Mouse (Mus musculus) cerebral cortex, adult 2 months (tissue): ENCODE measurements around the gene Spint1.

Experiments
- WGBS: fragments of 180-500 bp; shearing (Covaris S2); methylation state at CpG from one replicate; pipeline ENCODE4 v1.1.7; 2018; 5-methylcytosine and 5-hydroxymethylcytosine counted together

Spint1 gene

DNA sequence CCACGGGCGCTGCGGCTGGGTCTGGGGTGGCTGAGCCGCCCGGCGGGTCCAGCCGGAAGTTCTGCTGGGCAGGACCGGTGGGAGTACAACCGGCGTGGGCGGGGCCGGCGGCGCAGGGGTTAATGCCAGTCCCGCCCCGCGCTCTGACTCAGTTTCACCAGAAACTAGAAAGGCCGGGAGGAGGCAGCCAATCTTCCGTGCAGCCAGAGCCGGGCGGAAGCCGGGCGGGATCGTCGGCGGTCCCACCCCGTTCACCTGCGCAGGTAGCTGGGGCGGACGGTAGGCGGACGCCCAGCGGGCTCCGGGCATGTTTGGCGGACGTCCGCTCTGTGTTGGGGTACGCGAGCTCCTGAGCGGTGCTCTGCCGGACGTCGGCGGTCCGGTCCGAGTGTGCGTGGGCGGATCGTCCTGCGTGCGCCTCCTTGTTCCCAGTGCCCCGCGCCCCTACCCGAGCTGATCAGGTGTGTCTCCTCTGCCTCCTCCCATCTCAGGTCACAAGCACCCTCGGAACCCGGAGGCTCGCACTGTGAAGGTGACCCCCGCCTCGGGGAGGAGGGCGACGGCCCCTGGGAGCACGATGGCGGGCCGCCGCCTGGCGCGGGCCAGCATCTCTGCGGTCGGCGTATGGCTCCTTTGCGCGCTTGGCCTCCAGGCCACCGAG, at the start of gene Spint1:
Gene Spint1 (plus strand): TSS at position 153 of the 661 bp plus-strand sequence.
- 2% methylated on average over 73 of the region's 73 CpGs for WGBS

DNA sequence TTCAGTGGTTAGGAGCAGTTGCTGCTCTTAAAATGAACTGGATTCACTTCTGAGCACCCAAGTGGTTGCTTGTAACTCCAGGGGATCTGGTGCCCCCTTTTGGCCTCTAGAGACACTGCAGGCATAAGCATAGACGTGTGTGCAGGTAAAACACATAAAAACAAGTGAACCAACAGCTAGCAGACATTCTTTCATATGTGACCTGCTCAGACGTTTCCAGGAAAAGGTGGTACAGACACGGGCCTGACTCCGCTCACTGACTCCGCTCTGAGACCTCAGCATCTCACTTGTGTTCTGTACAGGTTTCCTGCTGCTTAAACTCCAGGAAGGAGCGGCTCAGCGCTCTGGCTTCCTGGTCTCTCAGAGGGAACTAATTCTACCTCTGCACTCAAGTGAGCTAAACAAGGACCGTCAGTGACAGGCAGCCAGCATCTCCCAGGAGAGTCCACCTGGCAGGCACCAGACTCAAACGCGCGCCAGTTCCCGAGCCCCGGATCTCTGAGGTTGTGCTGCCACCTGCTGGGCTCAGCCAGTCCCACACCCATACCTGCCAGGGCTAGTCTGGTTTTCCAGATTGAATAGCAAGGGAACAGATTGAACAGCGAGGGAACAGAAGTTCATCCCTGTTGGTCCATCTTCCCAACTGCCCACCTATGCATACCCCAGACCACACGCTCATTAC, 48.0 kb upstream of the Spint1 start:
- WGBS, result 5% methylated on average over 15 of the region's 15 CpGs

DNA sequence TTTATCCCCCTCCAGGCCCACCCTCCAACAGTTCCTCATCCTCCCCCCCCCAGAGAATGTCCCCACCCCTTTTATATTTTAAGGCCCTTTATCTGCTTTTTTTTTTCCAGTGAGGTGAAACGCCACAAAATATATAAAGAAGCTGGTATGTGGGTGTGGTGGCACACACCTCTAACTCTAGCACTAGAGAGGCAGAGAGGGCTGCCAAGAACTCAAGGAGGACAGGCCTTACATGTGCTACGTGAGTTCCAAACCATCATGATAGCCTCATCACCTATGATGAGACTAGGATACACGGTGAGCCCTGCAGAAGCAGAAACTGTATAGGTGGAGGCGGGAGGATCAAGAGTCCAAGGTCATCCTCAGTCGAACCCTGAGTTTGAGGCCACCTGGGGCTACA, 46.2 kb upstream of the Spint1 start:
- 80% methylated on average over 5 of the region's 5 CpGs for WGBS

DNA sequence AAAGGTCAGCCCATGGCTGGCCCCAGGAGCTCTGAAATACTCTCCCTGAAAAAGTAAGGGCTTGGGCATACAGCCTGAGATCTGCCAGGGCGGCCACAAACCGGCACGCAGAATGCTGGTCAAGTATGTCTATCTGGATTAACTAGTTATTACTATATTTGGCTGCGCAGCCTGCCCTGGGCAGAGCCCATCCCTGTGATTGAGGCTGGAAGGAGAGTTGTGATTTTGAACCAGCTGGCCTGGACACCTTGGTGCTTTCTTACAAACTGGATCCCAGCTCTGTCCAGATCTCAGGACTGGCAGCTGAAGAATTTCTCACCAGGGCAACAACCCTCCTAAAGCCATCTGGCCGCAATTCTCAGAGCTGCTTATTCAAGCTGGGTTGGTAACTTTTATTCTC, 43.0 kb upstream of the Spint1 start:
- 70% methylated on average over 5 of the region's 5 CpGs for WGBS

DNA sequence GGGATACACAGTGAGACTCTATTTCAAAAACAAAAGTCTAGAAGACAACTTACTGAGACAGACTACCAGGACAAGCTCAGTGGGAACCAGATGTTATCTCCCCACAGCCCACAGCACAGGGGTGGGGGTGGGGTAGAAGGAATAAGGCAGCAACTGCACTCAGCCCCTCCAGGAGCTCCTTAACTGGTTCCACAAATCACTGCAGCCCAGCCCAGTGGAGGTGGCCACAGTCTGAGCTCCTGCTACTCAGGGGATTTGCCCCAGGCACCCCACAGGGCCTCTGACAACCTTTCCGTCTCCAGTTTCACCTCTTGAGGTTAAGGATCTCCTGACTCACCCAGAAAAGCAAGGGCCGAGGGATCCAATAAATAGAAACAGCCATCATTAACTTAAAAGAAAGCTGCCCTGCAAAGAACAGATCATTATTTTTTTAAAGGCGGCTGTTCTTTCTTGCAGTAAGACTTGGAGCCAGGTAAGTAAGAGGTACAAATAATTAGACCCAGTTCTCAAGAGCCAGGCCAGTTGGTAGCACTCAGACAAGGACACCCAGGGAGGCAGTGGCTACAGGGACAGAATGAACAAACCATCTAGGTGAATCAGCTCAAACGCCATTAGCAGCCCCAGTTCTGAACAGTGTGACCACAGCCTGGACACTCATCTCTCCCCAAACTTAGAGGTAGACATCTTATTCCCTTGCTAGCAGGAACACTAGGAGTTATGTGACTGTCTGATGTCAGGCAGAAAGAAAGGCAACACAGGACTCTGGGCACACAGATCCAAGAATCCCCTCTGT, 40.6 kb upstream of the Spint1 start:
- 83% methylated on average over 4 of the region's 4 CpGs for WGBS

DNA sequence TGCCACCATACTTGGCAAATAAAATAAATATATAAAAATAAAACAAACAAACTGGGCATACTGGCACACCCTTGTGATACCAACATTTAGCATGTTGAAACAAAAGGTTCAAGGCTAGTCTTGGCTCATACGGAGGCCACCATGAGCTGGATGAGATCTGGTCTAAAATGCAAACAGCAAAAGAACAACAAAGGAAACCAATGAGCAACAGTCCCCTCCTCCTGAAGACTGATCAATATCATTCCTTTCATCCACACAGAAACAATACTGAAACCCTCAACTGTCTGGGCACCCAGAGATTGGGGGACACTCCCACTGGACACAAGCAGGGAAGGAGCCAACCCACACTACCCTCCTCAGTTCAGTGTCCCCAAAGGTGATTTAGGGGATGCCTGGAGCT, 39.7 kb upstream of the Spint1 start:
- WGBS, result 84% methylated on average over 1 of the region's 1 CpGs

DNA sequence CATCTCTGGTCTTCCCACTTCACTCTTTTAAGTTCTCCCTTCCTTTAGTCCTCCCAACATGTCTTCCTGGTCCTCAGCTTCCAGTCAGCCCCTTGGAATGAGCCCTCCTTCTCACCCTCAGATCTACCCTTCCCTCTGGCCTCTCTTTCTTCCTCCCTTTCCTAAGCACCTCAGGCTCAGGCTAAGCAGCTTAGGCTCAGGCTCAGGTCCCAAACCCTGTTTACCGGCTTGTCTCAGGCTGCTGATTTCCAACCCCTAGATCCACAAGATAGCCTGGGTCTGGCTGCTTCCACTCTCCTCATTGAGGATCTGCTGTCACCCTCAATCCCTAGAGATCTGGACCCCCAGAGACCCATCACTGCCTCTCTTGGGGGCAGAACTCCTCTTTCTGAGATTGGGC, 39.1 kb upstream of the Spint1 start:
- WGBS, result 45% methylated on average over 1 of the region's 1 CpGs

DNA sequence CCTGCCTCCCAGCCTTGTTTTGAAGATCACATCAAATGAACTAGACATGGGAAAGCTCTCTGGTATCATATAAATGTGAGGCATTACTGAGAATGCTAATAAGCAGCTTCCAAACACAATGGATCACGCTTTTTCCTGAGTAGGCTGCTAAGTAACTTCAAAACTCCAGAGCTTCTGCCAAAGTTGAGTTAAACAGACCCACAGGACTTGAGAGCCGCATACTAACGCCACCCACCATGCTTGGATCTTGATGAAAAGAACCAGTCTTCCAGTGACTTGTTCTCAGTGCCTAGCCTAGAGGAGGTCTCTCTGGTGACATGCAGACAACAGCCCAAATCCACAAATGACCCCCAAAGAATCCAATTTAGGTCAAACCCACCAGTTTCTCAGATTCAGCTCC, 38.2 kb upstream of the Spint1 start:
- WGBS, result 23% methylated on average over 3 of the region's 3 CpGs

DNA sequence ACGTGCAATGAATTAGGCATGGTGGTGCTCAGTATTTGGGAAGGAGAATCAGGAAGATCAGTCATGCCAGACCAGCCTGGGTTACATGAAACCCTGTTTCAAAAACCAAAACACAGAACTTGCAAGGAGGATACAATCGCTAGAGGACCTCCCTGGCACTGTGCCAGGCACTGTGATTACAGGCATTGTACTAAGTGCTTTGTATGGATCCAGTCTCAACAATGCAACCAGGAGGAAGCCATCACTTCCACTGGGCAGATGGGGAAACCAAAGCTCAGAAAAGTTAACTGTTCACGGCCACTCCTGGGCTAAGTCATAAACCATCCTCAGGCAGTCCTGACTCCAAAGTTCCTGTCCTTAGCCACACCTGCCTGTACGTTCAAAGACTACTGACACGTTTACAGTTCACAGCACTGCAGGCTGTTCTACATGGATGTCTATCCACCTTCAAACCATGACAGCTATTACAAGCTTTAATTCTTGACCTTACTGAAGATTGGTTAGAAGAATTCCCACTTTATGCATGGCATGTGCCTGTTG, 34.2 kb upstream of the Spint1 start:
- WGBS, result 56% methylated on average over 5 of the region's 5 CpGs

DNA sequence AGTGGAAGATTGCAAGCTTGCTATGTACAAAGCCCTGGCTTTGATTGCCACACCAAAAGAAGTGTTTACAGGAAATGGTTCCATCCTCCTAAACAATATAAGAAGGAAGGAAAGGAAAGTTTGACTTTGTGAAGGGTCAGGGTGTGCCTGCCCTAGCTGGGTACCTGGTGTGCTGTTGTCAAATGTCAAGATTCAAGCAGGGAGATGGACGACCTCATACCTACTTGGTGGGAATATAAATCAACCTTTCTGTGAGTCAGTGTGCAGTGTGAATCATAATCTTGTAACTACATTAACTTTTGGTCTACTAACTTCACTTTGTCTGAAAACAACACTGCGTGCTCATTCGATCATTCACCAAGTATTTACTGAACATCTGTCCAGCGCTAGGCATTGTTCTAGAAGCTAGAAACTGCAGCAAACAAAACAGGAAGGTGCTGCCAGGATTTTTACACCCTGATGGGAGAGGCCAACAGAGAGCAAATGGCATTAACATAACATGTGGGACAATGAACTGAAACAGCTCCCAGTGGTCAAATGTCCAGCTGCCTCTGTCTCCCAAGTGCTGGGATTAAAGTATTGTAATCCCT, 33.2 kb upstream of the Spint1 start:
- 66% methylated on average over 4 of the region's 4 CpGs for WGBS

DNA sequence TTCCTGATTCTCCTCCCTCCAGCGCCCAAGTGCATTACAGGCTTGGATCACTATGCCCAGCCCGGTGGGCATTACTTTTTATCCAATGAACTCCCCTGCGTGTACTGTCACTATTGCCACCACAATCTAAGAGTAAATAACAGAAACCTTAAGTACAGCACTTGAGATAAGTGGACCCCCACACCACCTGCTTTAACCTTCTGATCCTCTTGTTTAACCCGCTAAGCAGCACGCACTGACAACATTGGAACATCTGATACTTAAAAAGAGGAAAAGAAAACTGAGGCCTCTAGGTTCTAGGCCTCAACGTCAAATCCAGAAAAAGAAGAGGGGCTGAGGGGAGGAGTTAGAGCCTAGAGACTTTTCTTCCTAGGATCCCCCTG, 29.2 kb upstream of the Spint1 start:
- WGBS, result 17% methylated on average over 6 of the region's 6 CpGs

DNA sequence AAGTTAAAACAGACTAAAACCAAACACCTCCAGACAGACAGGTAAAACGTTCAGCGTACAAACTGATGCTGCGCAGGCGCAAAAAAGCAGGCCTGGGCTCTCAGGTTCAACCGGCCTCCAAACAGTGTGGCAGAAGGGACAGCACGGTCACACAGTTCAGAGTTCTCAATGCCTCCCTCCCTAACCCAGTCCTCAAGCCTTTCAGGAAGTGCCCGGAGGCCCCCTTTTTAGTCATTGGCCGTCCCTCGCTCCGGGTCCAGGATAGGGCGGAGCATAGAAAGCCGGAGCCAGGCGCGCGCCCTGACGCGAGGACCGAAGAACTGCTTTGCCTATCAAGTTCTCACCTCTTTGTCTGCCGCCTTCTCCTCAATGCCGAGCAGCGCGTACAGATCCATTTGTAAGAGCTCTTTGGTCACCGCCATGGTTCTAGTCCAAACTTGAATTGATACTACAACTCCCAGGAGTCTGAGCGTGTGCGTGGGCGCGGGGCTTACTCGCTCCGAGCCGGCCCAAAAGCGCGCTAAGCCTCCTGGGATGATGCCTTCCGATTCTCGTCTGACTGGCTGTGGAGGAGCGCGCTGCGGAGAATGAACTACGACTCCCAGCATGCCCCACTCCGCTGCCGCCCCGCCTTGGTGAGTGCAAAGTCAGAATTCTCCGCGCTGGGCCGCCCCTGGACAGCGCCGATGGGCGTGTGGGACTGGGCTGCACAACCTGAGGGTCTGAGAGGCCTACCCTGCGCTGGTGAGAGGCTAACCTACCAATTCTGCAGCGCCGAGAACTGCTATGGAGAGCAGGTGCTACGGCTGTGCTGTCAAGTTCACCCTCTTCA, 28.6 kb upstream of the Spint1 start, which contains the start of the genes Zfyve19 and Dnajc17:
Gene Zfyve19 (plus strand): TSS at position 274 of the 832 bp plus-strand sequence.
Gene Dnajc17 (minus strand): TSS at position 452 of the 832 bp plus-strand sequence.
- WGBS, result under 1% methylated on average over 51 of the region's 51 CpGs

DNA sequence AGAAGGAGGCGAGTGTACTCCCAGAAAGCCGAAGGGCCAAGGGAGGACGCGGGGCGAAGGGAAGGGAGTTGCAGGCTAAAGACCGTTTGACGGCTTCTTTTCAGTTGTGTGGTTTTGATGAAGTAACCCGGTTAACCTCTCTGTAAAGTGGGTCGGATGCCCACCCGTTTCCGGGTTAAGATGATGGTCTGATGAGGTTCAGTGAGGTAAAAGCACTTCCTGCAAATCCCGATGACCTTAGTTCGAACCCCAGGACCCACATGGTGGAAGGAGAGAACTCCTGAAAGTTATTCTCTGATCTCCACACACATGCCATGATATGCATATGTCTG, 28.0 kb upstream of the Spint1 start:
- WGBS, result 1% methylated on average over 13 of the region's 13 CpGs

DNA sequence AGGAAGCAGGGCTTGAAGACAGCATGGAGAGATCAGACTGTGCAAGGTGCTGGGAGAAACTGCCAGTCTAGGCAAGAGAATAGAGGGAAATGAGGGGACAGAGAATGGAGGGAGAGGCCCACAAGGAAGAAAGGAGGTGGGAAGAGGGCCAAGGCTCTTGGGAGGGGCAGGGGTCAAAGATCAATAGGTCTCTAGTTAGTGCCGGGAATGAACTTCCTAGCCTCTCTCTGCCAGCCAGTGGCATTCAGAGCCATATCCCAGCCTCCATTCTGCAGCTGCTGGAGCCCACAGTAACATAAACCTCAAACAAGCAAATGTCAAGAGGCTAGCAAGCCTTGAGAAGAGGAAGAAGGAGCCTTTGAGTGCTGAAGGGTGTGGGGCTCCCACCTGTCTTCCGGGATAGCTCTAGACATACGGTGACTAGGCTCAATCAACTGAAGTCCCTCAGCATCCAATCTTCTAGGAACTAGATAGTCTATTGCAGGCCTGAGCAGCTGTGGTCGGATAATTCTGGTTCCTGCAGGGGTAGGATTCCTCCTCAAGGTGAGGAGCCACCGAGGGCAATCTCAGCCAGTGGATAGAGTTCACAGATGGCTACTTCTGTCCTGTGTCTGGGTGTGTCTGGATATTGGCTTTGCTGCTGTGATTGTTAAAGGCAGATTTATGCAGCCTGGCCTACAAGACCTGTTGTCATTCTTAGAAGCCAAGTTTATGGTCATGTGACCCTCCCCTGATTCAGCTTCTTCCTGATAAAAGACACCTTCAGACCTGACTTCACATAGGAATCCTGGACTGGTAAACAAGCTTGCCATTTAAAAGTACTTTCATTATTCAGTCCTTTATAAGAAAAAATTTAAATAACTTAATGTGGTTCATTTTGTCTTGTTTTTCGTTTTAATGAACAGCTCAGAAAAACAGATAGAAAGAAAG, 7.1 kb upstream of the Spint1 start, which contains the start of gene Ppp1r14d:
Gene Ppp1r14d (minus strand): TSS at position 132 of the 930 bp plus-strand sequence.
- WGBS, result 83% methylated on average over 6 of the region's 6 CpGs

DNA sequence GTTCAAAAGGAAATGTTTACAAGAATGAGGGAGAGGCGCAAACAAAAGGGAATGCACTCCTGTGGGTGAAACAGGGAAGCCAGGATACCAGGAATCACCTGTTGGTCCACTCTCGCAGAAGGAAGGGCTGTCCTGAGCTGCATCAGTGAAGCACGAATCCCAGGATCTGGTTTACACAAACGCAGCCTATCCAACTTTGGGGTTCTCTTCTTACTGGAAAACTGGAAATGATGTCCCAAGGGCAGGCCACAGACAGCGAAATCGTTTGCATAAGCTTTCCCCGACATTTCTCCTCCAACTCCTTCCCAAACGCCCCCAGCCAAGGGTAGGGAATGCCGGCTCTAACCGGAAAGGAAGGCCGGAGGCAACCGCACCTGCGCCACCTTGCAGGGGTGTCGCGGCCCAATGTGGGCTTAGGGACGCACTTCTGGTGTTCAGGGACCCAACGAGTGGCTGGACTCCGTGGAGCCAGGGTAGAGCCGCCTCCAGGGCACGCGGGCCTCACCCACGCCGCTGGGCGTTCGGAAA, 416 bp upstream of the Spint1 start:
- WGBS, result 30% methylated on average over 25 of the region's 25 CpGs

DNA sequence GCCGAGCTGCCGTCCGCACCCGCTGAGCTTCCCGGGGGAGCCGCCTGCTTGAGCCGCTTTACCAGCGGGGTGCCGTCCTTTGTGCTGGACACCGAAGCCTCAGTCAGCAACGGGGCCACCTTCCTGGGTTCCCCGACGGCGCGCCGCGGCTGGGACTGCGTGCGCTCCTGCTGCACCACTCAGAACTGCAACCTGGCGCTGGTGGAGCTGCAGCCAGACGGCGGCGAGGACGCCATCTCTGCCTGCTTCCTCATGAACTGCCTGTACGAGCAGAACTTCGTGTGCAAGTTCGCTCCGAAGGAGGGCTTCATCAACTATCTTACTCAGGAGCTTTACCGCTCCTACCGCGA, 684 bp downstream of the Spint1 start:
- 6% methylated on average over 31 of the region's 31 CpGs for WGBS

DNA sequence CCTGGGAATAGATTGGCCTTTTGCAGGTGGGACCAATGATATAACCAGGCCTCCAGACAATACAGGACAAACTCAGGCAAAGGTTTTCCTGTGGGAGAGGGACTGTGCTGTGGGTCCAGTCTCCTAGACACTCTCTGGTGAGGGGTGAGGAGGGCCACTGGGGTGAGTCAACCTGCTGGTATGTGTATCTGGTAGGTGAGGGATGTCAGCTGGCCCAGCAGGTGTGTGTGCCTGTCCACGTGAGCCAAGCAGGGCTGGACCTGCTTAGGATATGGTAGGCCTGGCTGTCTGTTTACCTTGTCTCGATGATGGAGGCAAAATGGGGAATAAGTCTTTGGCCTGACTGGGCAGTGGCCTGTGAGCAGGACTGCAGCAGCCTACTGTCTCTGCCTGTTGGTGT, 1.5 kb downstream of the Spint1 start:
- 83% methylated on average over 2 of the region's 2 CpGs for WGBS

DNA sequence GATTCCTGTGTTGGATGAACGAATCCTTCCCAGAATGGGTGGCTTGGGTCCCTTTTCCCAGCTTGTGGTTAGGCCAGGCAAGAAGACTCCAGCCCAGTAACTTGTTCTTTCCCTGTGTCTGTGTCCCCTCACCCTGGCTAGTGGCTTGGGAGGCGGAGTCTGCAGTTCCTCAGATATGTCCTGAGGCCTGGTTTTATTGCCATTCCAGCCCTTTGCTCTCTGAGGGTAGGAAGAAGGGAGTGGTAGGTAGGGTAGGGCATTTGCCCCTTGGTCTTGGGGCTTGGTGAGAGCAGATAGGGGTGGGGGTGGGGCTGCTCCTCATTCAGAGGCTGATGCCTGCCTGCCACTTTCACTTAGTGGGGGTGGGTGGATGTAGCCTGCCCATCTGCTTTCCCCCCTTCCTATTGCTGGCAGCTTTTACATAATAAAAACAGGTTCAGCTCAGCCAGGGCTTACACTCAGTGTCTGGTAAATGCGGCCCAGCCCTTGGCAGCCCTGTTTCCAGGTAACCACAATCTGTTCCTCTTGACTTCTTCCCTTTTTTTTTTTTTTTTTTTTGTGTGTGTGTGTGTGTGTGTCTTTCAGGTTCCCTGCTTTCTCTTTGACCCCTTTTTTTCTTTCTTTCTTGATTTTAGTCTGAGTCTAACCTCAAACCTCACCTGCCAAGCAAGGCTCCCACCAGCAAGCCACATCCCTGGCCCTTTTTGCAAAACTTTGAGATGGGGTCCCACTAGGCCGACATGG, 3.1 kb downstream of the Spint1 start:
- whole genome bisulfite sequencing, result 83% methylated on average over 4 of the region's 4 CpGs

DNA sequence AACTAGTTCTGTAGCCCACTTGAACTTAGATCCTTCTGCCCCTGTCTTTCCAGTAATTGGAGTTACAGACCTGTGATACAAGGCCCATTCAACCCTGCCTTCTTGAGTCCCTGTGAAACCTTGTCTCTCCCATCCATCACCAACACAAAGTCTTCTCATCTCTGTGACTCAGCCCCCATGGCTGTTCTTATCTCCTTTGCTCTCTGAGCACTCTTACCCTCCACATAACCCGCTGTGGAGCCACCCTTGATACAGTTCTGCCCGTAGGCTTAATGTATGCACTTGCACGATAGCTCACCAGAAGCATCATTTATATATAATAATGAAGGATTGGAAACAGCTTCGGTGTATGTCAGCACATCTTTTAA, 3.6 kb downstream of the Spint1 start:
- 92% methylated on average over 4 of the region's 4 CpGs for WGBS
